Mouse (Mus musculus): ENCODE measurements around the gene Olfr702. TPM values are rescaled to one million over a fixed set of nuclear protein-coding genes. Genes with fewer than 3 reads are reported as not detected.

Gene Olfr702
- polyA plus RNA-seq (2014; fragmentation: Nextera tagmentation; extraction: Ambion mirVana), result not detected in 2 replicates

DNA sequence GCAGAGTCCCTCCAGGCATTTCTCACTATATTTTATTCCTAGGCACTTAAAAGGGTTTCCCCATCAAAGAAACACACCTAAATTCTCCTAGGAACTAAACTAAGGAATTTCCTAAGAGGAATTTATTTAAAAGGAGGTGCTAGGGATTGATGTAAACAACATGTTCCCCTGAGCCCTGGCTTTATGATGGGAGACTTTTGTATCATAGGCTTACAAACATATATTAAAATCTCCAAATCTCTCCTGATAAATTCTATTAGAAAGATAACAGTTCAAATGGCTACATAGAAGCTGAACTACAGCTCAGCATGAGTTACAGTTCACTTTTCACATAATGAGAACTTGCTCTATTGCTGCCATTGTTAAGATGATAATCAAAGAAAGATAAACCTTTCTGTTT lies at the start of gene Olfr702:
Gene Olfr702, minus strand, starts transcription at position 101 of the 400 bp plus-strand sequence.
- H3K9ac ChIP-seq (ENCODE audit: low read length), result no peak within 1 kb of the TSS

DNA sequence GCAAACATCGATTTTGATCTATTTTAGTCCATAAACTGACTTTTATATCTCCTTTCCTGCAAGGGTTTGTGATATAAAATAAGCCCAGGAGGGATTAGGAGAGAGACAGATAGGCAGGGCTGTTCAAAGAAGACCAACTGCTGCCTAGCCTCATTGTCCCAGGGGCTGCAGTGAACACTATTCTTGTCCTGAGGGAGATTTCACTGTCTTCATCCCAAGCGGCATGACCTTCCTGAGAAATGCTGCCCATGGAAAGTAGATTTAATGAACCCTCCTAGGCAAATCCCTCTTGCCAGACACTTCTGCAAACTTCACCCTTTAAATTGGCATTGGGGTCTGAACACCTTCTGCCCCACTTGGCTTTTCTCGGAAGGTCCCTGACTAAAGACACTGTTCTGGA lies 43.1 kb upstream of the Olfr702 start, which contains the start of gene Olfr705:
Gene Olfr705, minus strand, starts transcription at position 101 of the 400 bp plus-strand sequence.
- Histone ChIP-seq H3K4me1 (ENCODE audit: control insufficient read depth, insufficient read depth, low read length) (no peaks in the 10 kb centered on the region), H3K27me3 (ENCODE audit: control insufficient read depth, insufficient read depth, low read length) (no peaks in the 10 kb centered on the region), H3K4me3 (ENCODE audit: low read depth, low read length) (no peak within 1 kb of the TSS), H3K9me3 (ENCODE audit: control insufficient read depth, low read length) (no peaks in the 10 kb centered on the region), H3K4me2 (no peak within 1 kb of the TSS), H3K36me3 (ENCODE audit: control insufficient read depth, insufficient read depth, low read length) (no peaks in the 10 kb centered on the region), H3K27ac (ENCODE audit: low read depth, low read length) (no peak within 1 kb of the TSS), H3K9ac (ENCODE audit: low read length) (no peak within 1 kb of the TSS)
- DNase-seq (ENCODE audit: low spot score, missing footprints) (no peak), ATAC-seq (ENCODE audit: low FRiP score) (no peak)
- WGBS, result 83% methylated on average over 3 of the region's 3 CpGs

More for the DNA sequence above, at the start of gene Olfr702:
- Histone ChIP-seq H3K9me3 (ENCODE audit: control insufficient read depth, low read length) (no peaks in the 10 kb centered on the region), H3K36me3 (ENCODE audit: control insufficient read depth, insufficient read depth, low read length) (no peaks in the 10 kb centered on the region), H3K27me3 (ENCODE audit: control insufficient read depth, insufficient read depth, low read length) (no peaks in the 10 kb centered on the region), H3K4me2 (no peak within 1 kb of the TSS), H3K4me3 (ENCODE audit: low read depth, low read length) (no peak within 1 kb of the TSS), H3K27ac (ENCODE audit: low read depth, low read length) (no peak within 1 kb of the TSS), H3K4me1 (ENCODE audit: control insufficient read depth, insufficient read depth, low read length) (no peaks in the 10 kb centered on the region)
- DNase-seq (ENCODE audit: low spot score, missing footprints) (no peak), ATAC-seq (ENCODE audit: low FRiP score) (no peak)

DNA sequence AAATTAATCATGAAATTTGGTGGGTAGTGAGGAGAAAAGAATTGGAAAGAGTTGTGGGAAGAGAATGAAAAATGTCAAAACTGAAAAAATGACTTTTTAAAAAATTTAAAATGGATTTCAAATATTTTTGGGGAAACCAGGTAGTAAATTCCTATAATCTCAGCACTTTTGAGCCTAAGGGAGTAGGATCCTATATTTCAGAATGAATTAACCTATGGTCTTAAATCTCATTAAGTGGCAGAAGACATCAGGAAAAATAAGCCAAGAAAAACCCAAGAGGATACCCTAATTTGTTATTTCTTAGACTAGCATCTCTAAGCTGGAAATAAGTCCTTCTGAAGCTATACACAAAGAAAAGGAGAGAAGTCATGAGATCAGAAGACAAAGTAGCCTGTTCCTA lies 29.2 kb upstream of the Olfr702 start, which contains the start of gene Olfr704:
Gene Olfr704, plus strand, starts transcription at position 301 of the 400 bp plus-strand sequence.
- H3K9ac ChIP-seq (ENCODE audit: low read length), result no peak within 1 kb of the TSS
- no peak within 1 kb of the TSS for H3K4me2 ChIP-seq
- no peaks in the 10 kb centered on the region for H3K36me3 ChIP-seq (ENCODE audit: control insufficient read depth, insufficient read depth, low read length)
- no peak for ATAC-seq (ENCODE audit: low FRiP score)
- no peak within 1 kb of the TSS for H3K27ac ChIP-seq (ENCODE audit: low read depth, low read length)
- no peaks in the 10 kb centered on the region for H3K4me1 ChIP-seq (ENCODE audit: control insufficient read depth, insufficient read depth, low read length)
- no peaks in the 10 kb centered on the region for H3K9me3 ChIP-seq (ENCODE audit: control insufficient read depth, low read length)
- DNase-seq (ENCODE audit: low spot score, missing footprints), result no peak
- no peak within 1 kb of the TSS for H3K4me3 ChIP-seq (ENCODE audit: low read depth, low read length)
- H3K27me3 ChIP-seq (ENCODE audit: control insufficient read depth, insufficient read depth, low read length), result no peaks in the 10 kb centered on the region

DNA sequence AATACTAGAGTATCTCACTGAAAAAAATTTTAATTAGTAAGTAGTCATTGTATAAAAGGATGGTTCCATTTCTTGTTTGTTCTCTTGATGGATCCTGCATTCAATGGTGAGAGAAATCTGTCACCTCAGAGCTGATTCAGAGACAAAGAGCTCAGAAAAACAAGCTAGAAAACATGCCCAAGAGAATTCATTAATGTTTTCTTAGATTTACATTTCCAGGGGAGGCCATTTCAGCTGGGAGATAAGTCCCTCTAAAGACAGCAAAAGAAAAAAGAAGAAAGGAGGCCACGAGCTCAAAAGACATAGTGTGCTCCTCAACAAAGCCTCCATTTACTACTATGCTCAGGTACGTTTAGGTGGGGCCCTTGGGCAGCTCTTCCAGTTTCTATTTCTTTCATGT lies 9.4 kb upstream of the Olfr702 start, which contains the start of gene Olfr703:
Gene Olfr703, plus strand, starts transcription at position 301 of the 400 bp plus-strand sequence.
- Histone ChIP-seq H3K4me2 (no peak within 1 kb of the TSS), H3K27ac (ENCODE audit: low read depth, low read length) (no peak within 1 kb of the TSS), H3K4me3 (ENCODE audit: low read depth, low read length) (no peak within 1 kb of the TSS), H3K9me3 (ENCODE audit: control insufficient read depth, low read length) (no peaks in the 10 kb centered on the region), H3K36me3 (ENCODE audit: control insufficient read depth, insufficient read depth, low read length) (no peaks in the 10 kb centered on the region), H3K4me1 (ENCODE audit: control insufficient read depth, insufficient read depth, low read length) (no peaks in the 10 kb centered on the region), H3K9ac (ENCODE audit: low read length) (no peak within 1 kb of the TSS), H3K27me3 (ENCODE audit: control insufficient read depth, insufficient read depth, low read length) (no peaks in the 10 kb centered on the region)
- ATAC-seq (ENCODE audit: low FRiP score) (no peak), DNase-seq (ENCODE audit: low spot score, missing footprints) (no peak)
- WGBS, result 65% methylated on average over 2 of the region's 2 CpGs

DNA sequence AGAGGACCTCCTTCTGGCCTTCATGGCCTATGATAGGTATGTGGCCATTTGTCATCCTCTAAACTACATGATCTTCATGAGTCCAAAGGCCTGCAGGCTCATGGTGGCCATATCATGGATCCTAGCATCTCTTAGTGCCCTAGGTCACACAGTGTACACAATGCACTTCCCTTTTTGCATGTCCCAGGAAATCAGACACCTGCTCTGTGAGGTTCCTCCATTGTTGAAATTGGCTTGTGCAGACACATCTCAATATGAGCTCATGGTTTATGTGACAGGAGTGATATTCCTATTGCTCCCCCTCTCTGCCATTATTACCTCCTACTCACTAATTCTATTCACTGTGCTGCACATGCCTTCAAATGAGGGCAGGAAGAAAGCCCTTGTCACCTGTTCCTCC lies 15.3 kb downstream of the Olfr702 start:
- Histone ChIP-seq H3K27ac (ENCODE audit: low read depth, low read length) (no peak overlapping the region), H3K4me2 (no peak overlapping the region), H3K9ac (ENCODE audit: low read length) (no peak overlapping the region), H3K36me3 (ENCODE audit: control insufficient read depth, insufficient read depth, low read length) (no peaks in the 10 kb centered on the region), H3K4me1 (ENCODE audit: control insufficient read depth, insufficient read depth, low read length) (no peaks in the 10 kb centered on the region), H3K4me3 (ENCODE audit: low read depth, low read length) (no peak overlapping the region), H3K27me3 (ENCODE audit: control insufficient read depth, insufficient read depth, low read length) (no peaks in the 10 kb centered on the region), H3K9me3 (ENCODE audit: control insufficient read depth, low read length) (no peaks in the 10 kb centered on the region)
- no peak for ATAC-seq (ENCODE audit: low FRiP score)
- no peak for DNase-seq (ENCODE audit: low spot score, missing footprints)

DNA sequence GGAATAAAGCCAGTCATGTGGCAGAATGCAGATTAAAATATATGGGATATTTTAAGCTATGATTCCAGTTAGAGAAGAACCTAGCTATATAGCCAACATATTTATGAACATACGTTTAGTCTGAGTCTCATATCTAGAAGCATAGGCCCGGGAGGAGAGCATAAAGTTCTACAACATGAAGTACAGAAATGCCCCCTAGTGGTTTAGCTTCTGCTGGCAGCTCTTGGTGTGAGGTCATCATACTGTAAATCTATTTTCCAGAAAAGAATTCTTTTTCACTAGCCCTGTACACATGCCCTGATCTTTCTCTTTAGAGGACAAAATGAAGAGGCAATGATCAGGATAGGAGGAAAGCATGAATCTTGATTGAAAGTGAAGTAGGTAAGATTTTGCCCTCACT lies 17.9 kb downstream of the Olfr702 start:
- no peaks in the 10 kb centered on the region for H3K9me3 ChIP-seq (ENCODE audit: control insufficient read depth, low read length)
- H3K27me3 ChIP-seq (ENCODE audit: control insufficient read depth, insufficient read depth, low read length), result no peaks in the 10 kb centered on the region
- DNase-seq (ENCODE audit: low spot score, missing footprints), result no peak
- no peak overlapping the region for H3K9ac ChIP-seq (ENCODE audit: low read length)
- no peak overlapping the region for H3K4me3 ChIP-seq (ENCODE audit: low read depth, low read length)
- H3K4me1 ChIP-seq (ENCODE audit: control insufficient read depth, insufficient read depth, low read length), result no peaks in the 10 kb centered on the region
- ATAC-seq (ENCODE audit: low FRiP score), result no peak
- WGBS, result 66% methylated on average over 2 of the region's 2 CpGs
- H3K27ac ChIP-seq (ENCODE audit: low read depth, low read length), result no peak overlapping the region
- H3K4me2 ChIP-seq, result no peak overlapping the region
- no peaks in the 10 kb centered on the region for H3K36me3 ChIP-seq (ENCODE audit: control insufficient read depth, insufficient read depth, low read length)

DNA sequence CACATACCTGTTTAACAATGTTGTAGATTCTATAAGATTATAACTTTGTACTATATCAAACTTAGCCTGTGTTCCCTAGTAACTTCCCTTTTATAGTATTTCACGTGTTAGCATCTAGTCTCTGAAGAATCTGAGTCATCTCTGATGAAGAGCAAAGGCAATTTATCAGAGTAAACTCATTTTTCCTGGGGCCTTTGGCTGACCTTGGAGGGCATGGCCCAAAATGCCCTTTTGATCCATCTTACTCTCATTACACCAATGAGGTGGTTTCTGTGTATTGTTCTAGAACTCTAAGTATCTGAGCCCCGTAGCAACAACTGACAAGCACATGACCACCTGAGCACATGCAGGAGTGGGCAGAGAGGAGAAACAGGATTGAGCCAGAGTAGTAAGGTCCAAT lies 19.9 kb downstream of the Olfr702 start, which contains the start of gene Olfr701:
Gene Olfr701, plus strand, starts transcription at position 301 of the 400 bp plus-strand sequence.
- 86% methylated on average over 2 of the region's 2 CpGs for WGBS
- H3K9ac ChIP-seq (ENCODE audit: low read length), result no peak within 1 kb of the TSS
- no peak within 1 kb of the TSS for H3K4me3 ChIP-seq (ENCODE audit: low read depth, low read length)
- DNase-seq (ENCODE audit: low spot score, missing footprints) (no peak), ATAC-seq (ENCODE audit: low FRiP score) (no peak)
- H3K27me3 ChIP-seq (ENCODE audit: control insufficient read depth, insufficient read depth, low read length), result no peaks in the 10 kb centered on the region
- H3K9me3 ChIP-seq (ENCODE audit: control insufficient read depth, low read length), result no peaks in the 10 kb centered on the region
- no peak within 1 kb of the TSS for H3K4me2 ChIP-seq
- H3K4me1 ChIP-seq (ENCODE audit: control insufficient read depth, insufficient read depth, low read length), result no peaks in the 10 kb centered on the region
- H3K27ac ChIP-seq (ENCODE audit: low read depth, low read length), result no peak within 1 kb of the TSS
- H3K36me3 ChIP-seq (ENCODE audit: control insufficient read depth, insufficient read depth, low read length), result no peaks in the 10 kb centered on the region

DNA sequence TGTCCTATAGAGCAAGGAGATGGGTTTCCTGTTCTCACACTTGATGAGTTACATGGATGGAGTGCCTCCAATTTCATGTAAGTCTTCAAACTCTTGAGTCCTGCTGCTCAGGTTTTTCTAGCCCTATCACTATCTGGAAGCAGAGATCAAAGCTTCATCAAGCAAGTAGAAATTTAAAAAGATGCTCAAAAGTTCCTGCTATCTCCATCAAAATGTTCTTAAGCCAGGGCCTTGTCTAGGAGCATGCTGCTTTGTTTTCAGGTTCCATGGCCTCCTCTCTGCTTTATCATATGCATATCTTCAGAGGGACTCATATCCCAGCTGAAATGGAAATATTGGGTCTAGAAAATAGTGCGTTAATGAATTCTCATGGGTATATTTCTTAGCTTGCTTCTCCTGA lies 25.0 kb downstream of the Olfr702 start, which contains the start of gene Olfr700:
Gene Olfr700, minus strand, starts transcription at position 101 of the 400 bp plus-strand sequence.
- no peak within 1 kb of the TSS for H3K27ac ChIP-seq (ENCODE audit: low read depth, low read length)
- no peaks in the 10 kb centered on the region for H3K36me3 ChIP-seq (ENCODE audit: control insufficient read depth, insufficient read depth, low read length)
- DNase-seq (ENCODE audit: low spot score, missing footprints) (no peak), ATAC-seq (ENCODE audit: low FRiP score) (no peak)
- no peaks in the 10 kb centered on the region for H3K4me1 ChIP-seq (ENCODE audit: control insufficient read depth, insufficient read depth, low read length)
- H3K27me3 ChIP-seq (ENCODE audit: control insufficient read depth, insufficient read depth, low read length), result no peaks in the 10 kb centered on the region
- 86% methylated on average over 1 of the region's 1 CpGs for WGBS
- H3K9me3 ChIP-seq (ENCODE audit: control insufficient read depth, low read length), result no peaks in the 10 kb centered on the region
- no peak within 1 kb of the TSS for H3K4me3 ChIP-seq (ENCODE audit: low read depth, low read length)
- no peak within 1 kb of the TSS for H3K4me2 ChIP-seq
- H3K9ac ChIP-seq (ENCODE audit: low read length), result no peak within 1 kb of the TSS

DNA sequence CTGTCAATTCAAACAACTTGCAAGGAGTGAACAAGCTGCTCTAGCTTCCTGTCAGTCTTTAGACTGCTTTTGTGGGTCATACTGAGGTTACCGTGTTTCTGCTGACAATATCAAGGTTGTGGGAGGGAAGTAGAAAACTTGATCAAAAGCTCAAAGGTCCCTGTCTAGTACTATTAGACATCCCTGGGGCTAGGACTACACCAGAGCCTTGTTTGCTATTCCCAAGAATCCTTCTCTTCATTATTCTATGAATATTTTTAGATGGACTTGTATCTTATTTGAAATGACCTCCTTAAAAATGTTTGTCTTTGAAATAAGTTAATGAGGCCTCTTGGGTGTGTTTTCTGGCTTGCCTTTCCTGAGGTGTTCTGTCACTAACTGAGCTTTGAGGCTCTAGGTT lies 40.6 kb downstream of the Olfr702 start, which contains the start of gene Olfr699:
Gene Olfr699, minus strand, starts transcription at position 101 of the 400 bp plus-strand sequence.
- 91% methylated on average over 1 of the region's 1 CpGs for WGBS

More for the DNA sequence above, 40.6 kb downstream of the Olfr702 start, which contains the start of gene Olfr699:
- H3K36me3 ChIP-seq (ENCODE audit: control insufficient read depth, insufficient read depth, low read length), result no peaks in the 10 kb centered on the region
- no peaks in the 10 kb centered on the region for H3K9me3 ChIP-seq (ENCODE audit: control insufficient read depth, low read length)
- H3K27me3 ChIP-seq (ENCODE audit: control insufficient read depth, insufficient read depth, low read length), result no peaks in the 10 kb centered on the region
- ATAC-seq (ENCODE audit: low FRiP score) (no peak), DNase-seq (ENCODE audit: low spot score, missing footprints) (no peak)
- no peak within 1 kb of the TSS for H3K4me3 ChIP-seq (ENCODE audit: low read depth, low read length)
- no peak within 1 kb of the TSS for H3K4me2 ChIP-seq
- H3K27ac ChIP-seq (ENCODE audit: low read depth, low read length), result no peak within 1 kb of the TSS
- no peak within 1 kb of the TSS for H3K9ac ChIP-seq (ENCODE audit: low read length)
- H3K4me1 ChIP-seq (ENCODE audit: control insufficient read depth, insufficient read depth, low read length), result no peaks in the 10 kb centered on the region

Measured in midbrain, embryonic 11.5 days (tissue).